Mouse (Mus musculus): ENCODE results near the gene Asic3. TPM values are rescaled to one million over a fixed set of nuclear protein-coding genes. Genes with fewer than 3 reads are reported as not detected.

The Asic3 gene
- not detected in 2 replicates for polyA plus RNA-seq (2014; fragmentation: Nextera tagmentation; extraction: Ambion mirVana)

DNA sequence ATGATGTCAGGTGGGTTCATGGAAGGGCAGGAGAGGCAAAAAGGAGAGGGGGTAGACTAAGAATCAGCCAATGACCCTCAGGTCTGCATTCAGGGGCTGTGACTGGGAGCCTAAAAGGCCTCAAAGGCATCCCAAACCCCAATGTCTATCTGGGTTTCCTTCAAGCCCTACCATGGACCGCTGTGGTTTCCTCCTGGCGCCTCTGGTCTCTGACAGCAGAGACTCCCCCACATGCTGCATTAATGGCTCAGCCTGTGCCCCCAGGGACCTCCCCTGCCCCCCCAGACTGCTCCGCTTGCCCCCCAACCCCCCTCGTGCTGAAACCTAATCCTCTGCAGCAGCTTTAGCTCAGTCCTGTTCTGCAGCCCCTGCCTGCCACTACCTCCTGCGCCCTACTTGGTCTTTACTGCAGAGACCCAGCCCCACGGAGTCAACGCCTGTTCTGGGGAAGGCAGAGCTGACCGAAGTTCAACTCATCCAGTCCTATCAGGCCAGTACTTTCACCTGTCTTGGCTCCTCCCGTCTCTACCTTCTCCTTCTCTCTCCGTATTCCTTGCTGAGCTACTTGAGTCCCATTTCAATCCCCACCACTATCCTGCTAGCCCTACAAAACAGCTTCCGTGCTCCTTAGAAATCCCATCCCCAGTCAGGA is at the start of gene Asic3:
TSS of gene Asic3 (plus strand) at position 351 of the 652 bp plus-strand sequence.
- Histone ChIP-seq H3K9me3 (ENCODE audit: control insufficient read depth, low read length) (no peaks in the 10 kb centered on the region), H3K9ac (replicated peaks; ENCODE audit: low read length) (no peak within 1 kb of the TSS), H3K4me2 (ENCODE audit: low read length) (no peak within 1 kb of the TSS), H3K4me3 (replicated peaks; ENCODE audit: low read depth, low read length) (no peak within 1 kb of the TSS), H3K27ac (replicated peaks; ENCODE audit: low read depth, low read length) (no peak within 1 kb of the TSS), H3K36me3 (ENCODE audit: control insufficient read depth, insufficient read depth, low read length) (peaks cover 5% of the 10 kb centered on the region; the same call in 1 of the 2 replicates), H3K4me1 (ENCODE audit: control insufficient read depth, insufficient read depth, low read length) (no peaks in the 10 kb centered on the region), H3K27me3 (ENCODE audit: control insufficient read depth, insufficient read depth, low read length) (no peaks in the 10 kb centered on the region)
- 51% methylated on average over 11 of the region's 11 CpGs for WGBS
- ATAC-seq (ENCODE audit: low FRiP score, low TSS enrichment) (no peak), DNase-seq (peak; percentile 4)

DNA sequence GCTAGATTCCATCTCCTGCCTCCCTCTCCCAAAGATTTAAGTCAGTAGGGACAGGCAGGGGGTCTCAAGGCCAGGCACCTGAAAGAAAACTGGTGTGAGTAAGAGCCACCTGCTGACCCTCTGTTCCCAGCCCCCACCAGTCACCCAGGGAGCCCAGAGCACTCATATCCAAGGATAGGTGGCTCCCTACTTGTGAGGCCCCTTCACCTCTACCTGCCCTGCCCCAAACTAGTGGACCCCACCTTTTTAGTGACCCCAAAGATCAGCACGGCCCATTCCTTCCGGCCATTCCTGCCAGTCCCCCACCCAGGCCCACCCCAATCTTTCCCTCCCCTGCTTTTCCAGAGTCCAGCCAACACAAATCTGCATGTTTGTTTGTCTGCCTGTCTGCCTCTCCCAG is 49.7 kb upstream of the Asic3 start:
- no peak overlapping the region for H3K9ac ChIP-seq (replicated peaks; ENCODE audit: low read length)
- H3K4me2 ChIP-seq (ENCODE audit: low read length): no peak overlapping the region
- no peak overlapping the region for H3K27ac ChIP-seq (replicated peaks; ENCODE audit: low read depth, low read length)
- no peak for ATAC-seq (ENCODE audit: low FRiP score, low TSS enrichment)
- no peaks in the 10 kb centered on the region for H3K9me3 ChIP-seq (ENCODE audit: control insufficient read depth, low read length)
- H3K4me3 ChIP-seq (replicated peaks; ENCODE audit: low read depth, low read length): no peak overlapping the region
- no peak for DNase-seq
- WGBS: 86% methylated on average over 2 of the region's 2 CpGs
- H3K4me1 ChIP-seq (ENCODE audit: control insufficient read depth, insufficient read depth, low read length): no peaks in the 10 kb centered on the region
- no peaks in the 10 kb centered on the region for H3K36me3 ChIP-seq (ENCODE audit: control insufficient read depth, insufficient read depth, low read length)
- H3K27me3 ChIP-seq (ENCODE audit: control insufficient read depth, insufficient read depth, low read length): no peaks in the 10 kb centered on the region

DNA sequence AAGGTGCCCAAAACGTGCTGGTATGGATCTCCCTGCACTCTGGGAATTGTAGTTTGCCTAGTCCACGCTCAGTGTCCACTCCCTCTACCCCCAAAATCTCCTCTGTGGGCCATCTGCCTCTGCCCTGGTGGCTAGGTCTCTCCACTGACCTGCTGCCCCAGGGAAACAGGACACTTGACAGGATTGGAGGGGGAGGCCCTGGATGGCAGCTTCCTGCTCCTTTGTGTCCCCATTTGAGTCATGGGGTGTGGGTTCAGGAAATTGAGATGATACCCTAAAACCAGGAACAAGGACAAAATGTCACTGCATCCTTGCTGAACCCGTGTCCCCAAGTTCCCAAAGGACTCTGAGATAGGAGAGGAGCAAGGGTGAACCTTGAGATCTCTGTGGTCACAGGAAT is 49.1 kb upstream of the Asic3 start:
- H3K9me3 ChIP-seq (ENCODE audit: control insufficient read depth, low read length): no peaks in the 10 kb centered on the region
- H3K27me3 ChIP-seq (ENCODE audit: control insufficient read depth, insufficient read depth, low read length): no peaks in the 10 kb centered on the region
- ATAC-seq (ENCODE audit: low FRiP score, low TSS enrichment) (no peak), DNase-seq (no peak)
- H3K27ac ChIP-seq (replicated peaks; ENCODE audit: low read depth, low read length): no peak overlapping the region
- no peak overlapping the region for H3K4me3 ChIP-seq (replicated peaks; ENCODE audit: low read depth, low read length)
- no peaks in the 10 kb centered on the region for H3K36me3 ChIP-seq (ENCODE audit: control insufficient read depth, insufficient read depth, low read length)
- H3K4me2 ChIP-seq (ENCODE audit: low read length): no peak overlapping the region
- no peak overlapping the region for H3K9ac ChIP-seq (replicated peaks; ENCODE audit: low read length)
- H3K4me1 ChIP-seq (ENCODE audit: control insufficient read depth, insufficient read depth, low read length): no peaks in the 10 kb centered on the region
- WGBS: 54% methylated on average over 3 of the region's 3 CpGs

DNA sequence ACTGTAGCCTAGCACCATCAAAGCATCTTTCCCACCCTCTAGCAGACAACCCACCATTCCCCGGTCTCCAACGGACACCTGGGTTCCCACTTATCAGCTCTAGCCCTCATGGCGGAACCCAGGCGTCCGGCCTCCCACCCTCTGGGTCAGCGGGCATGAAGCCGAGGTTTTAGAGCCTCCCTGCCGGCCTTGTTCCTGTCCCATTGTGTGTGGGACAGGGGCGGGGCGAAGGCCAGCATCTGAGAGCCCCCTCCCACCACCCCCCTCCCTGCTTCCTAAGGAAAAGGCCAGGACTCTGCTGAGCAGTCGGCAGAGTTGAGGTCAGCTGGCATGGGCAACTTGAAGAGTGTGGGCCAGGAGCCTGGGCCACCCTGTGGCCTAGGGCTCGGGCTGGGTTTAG is 48.7 kb upstream of the Asic3 start, which contains the start of gene Nos3:
TSS of gene Nos3 (plus strand) at position 303 of the 400 bp plus-strand sequence.
- H3K36me3 ChIP-seq (ENCODE audit: control insufficient read depth, insufficient read depth, low read length): no peaks in the 10 kb centered on the region
- DNase-seq: no peak
- no peak within 1 kb of the TSS for H3K27ac ChIP-seq (replicated peaks; ENCODE audit: low read depth, low read length)
- no peak within 1 kb of the TSS for H3K9ac ChIP-seq (replicated peaks; ENCODE audit: low read length)
- no peaks in the 10 kb centered on the region for H3K9me3 ChIP-seq (ENCODE audit: control insufficient read depth, low read length)
- no peaks in the 10 kb centered on the region for H3K27me3 ChIP-seq (ENCODE audit: control insufficient read depth, insufficient read depth, low read length)
- no peak for ATAC-seq (ENCODE audit: low FRiP score, low TSS enrichment)
- 31% methylated on average over 12 of the region's 12 CpGs for WGBS
- H3K4me2 ChIP-seq (ENCODE audit: low read length): no peak within 1 kb of the TSS
- no peaks in the 10 kb centered on the region for H3K4me1 ChIP-seq (ENCODE audit: control insufficient read depth, insufficient read depth, low read length)
- no peak within 1 kb of the TSS for H3K4me3 ChIP-seq (replicated peaks; ENCODE audit: low read depth, low read length)

DNA sequence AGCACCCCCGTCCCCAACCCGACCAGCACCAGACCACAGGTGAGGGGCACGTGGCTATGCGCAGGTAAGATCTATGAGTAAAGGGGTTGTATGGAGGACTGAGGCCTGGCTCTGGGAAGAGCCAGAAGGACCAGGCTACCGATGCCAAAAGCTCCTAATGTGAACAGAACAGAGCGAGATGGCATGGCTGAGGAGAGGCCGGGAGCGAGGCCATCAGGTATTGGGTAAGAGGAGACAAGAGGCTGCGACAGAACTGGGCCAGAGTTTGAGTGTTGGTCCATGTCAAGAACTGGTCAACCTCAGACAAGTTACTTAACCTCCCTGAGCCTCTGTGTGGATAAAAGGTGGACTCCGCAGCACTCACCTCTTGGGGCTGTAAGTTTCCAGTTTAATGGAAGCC is 48.2 kb upstream of the Asic3 start:
- Histone ChIP-seq H3K9me3 (ENCODE audit: control insufficient read depth, low read length) (no peaks in the 10 kb centered on the region), H3K27me3 (ENCODE audit: control insufficient read depth, insufficient read depth, low read length) (no peaks in the 10 kb centered on the region), H3K9ac (replicated peaks; ENCODE audit: low read length) (no peak overlapping the region), H3K27ac (replicated peaks; ENCODE audit: low read depth, low read length) (no peak overlapping the region), H3K36me3 (ENCODE audit: control insufficient read depth, insufficient read depth, low read length) (no peaks in the 10 kb centered on the region), H3K4me3 (replicated peaks; ENCODE audit: low read depth, low read length) (no peak overlapping the region), H3K4me2 (ENCODE audit: low read length) (no peak overlapping the region), H3K4me1 (ENCODE audit: control insufficient read depth, insufficient read depth, low read length) (no peaks in the 10 kb centered on the region)
- 86% methylated on average over 10 of the region's 10 CpGs for WGBS
- ATAC-seq (ENCODE audit: low FRiP score, low TSS enrichment): no peak
- DNase-seq: no peak

DNA sequence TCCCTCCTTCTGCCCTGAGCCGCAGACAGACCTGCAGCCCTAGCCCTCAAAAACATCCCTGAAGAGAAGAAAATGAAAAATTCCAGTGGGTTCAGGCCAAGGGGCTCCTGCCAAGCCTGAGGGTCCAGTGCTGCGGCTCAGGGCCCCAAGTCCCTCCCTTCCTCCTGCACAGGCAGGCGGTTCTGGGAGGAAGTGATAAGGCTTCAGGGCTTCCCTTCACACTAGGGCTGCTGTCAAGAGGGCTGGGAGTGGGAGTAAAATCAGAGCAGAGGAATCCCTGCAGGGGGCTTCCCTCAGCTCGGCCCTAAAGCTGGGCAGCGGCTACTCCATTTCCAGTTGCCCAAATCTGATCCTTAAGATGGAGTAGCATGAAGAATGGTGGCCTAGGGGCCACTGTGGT is 47.7 kb upstream of the Asic3 start:
- DNase-seq (no peak), ATAC-seq (ENCODE audit: low FRiP score, low TSS enrichment) (no peak)
- H3K27ac ChIP-seq (replicated peaks; ENCODE audit: low read depth, low read length): no peak overlapping the region
- WGBS: 54% methylated on average over 5 of the region's 5 CpGs
- H3K9me3 ChIP-seq (ENCODE audit: control insufficient read depth, low read length): no peaks in the 10 kb centered on the region
- H3K9ac ChIP-seq (replicated peaks; ENCODE audit: low read length): no peak overlapping the region
- H3K36me3 ChIP-seq (ENCODE audit: control insufficient read depth, insufficient read depth, low read length): no peaks in the 10 kb centered on the region
- no peaks in the 10 kb centered on the region for H3K4me1 ChIP-seq (ENCODE audit: control insufficient read depth, insufficient read depth, low read length)
- no peak overlapping the region for H3K4me3 ChIP-seq (replicated peaks; ENCODE audit: low read depth, low read length)
- no peak overlapping the region for H3K4me2 ChIP-seq (ENCODE audit: low read length)
- no peaks in the 10 kb centered on the region for H3K27me3 ChIP-seq (ENCODE audit: control insufficient read depth, insufficient read depth, low read length)

DNA sequence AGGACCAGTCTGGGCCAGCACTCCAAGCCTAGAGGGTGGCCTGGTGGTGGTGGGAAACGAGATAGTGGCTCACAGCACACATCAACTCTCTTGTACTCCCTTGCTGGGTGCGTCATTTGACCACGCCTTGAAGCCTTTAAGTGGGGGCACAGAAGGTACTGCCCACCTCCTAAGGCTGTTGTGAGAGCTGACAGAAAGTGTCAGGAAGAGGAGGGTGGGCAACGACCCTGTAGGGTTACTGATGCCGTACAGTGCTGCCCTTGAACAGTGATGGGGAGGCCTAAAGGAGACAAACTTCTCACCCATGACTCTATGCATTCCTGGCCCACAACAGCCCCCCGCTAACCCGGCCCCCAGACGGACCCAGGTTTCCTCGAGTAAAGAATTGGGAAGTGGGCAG is 46.8 kb upstream of the Asic3 start:
- no peaks in the 10 kb centered on the region for H3K27me3 ChIP-seq (ENCODE audit: control insufficient read depth, insufficient read depth, low read length)

DNA sequence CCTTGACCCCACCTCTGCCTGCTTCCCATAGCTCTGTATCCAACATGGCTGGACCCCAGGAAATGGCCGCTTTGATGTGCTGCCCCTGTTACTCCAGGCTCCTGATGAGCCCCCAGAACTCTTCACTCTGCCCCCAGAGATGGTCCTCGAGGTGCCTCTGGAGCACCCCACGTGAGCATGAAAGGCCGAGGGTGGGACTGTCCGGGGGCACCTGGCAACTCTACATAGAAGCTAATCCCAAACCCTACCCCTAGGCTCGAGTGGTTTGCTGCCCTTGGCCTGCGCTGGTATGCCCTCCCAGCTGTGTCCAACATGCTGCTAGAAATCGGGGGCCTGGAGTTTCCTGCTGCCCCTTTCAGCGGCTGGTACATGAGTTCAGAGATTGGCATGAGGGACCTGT is 43.4 kb upstream of the Asic3 start:
- H3K9ac ChIP-seq (replicated peaks; ENCODE audit: low read length): no peak overlapping the region
- H3K4me2 ChIP-seq (ENCODE audit: low read length): no peak overlapping the region
- ATAC-seq (ENCODE audit: low FRiP score, low TSS enrichment) (no peak), DNase-seq (no peak)
- no peaks in the 10 kb centered on the region for H3K4me1 ChIP-seq (ENCODE audit: control insufficient read depth, insufficient read depth, low read length)
- 78% methylated on average over 9 of the region's 9 CpGs for WGBS
- H3K9me3 ChIP-seq (ENCODE audit: control insufficient read depth, low read length): no peaks in the 10 kb centered on the region
- H3K36me3 ChIP-seq (ENCODE audit: control insufficient read depth, insufficient read depth, low read length): no peaks in the 10 kb centered on the region
- no peak overlapping the region for H3K4me3 ChIP-seq (replicated peaks; ENCODE audit: low read depth, low read length)
- no peak overlapping the region for H3K27ac ChIP-seq (replicated peaks; ENCODE audit: low read depth, low read length)
- H3K27me3 ChIP-seq (ENCODE audit: control insufficient read depth, insufficient read depth, low read length): no peaks in the 10 kb centered on the region

More for the DNA sequence above, 46.8 kb upstream of the Asic3 start:
- 84% methylated on average over 9 of the region's 9 CpGs for WGBS
- Histone ChIP-seq H3K27ac (replicated peaks; ENCODE audit: low read depth, low read length) (no peak overlapping the region), H3K4me1 (ENCODE audit: control insufficient read depth, insufficient read depth, low read length) (no peaks in the 10 kb centered on the region), H3K4me3 (replicated peaks; ENCODE audit: low read depth, low read length) (no peak overlapping the region), H3K36me3 (ENCODE audit: control insufficient read depth, insufficient read depth, low read length) (no peaks in the 10 kb centered on the region), H3K9ac (replicated peaks; ENCODE audit: low read length) (no peak overlapping the region), H3K9me3 (ENCODE audit: control insufficient read depth, low read length) (no peaks in the 10 kb centered on the region), H3K4me2 (ENCODE audit: low read length) (no peak overlapping the region)
- DNase-seq (no peak), ATAC-seq (ENCODE audit: low FRiP score, low TSS enrichment) (no peak)

DNA sequence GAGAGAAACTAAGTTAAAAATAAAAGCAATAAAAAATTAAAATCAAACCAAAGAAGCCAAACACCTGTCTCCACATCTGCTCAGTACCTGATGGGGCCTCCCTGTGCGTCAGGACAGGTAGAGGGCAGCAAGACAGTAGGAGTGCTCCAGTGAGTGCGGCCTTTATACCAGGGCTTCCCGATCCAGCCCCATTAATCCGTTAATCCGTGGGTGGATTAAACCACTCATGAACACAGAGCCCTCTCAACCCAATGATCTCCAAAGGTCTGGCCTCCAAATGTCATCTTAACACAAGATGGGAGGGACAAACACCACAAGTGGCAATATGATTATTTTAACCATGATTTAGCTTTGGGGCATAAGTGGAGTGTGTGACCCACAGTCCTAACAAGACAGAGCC is 39.4 kb upstream of the Asic3 start:
- Histone ChIP-seq H3K4me1 (ENCODE audit: control insufficient read depth, insufficient read depth, low read length) (no peaks in the 10 kb centered on the region), H3K9ac (replicated peaks; ENCODE audit: low read length) (no peak overlapping the region), H3K9me3 (ENCODE audit: control insufficient read depth, low read length) (no peaks in the 10 kb centered on the region), H3K4me3 (replicated peaks; ENCODE audit: low read depth, low read length) (no peak overlapping the region), H3K4me2 (ENCODE audit: low read length) (no peak overlapping the region), H3K27me3 (ENCODE audit: control insufficient read depth, insufficient read depth, low read length) (no peaks in the 10 kb centered on the region), H3K27ac (replicated peaks; ENCODE audit: low read depth, low read length) (no peak overlapping the region), H3K36me3 (ENCODE audit: control insufficient read depth, insufficient read depth, low read length) (no peaks in the 10 kb centered on the region)
- DNase-seq (no peak), ATAC-seq (ENCODE audit: low FRiP score, low TSS enrichment) (no peak)
- 51% methylated on average over 5 of the region's 5 CpGs for WGBS

Measured in midbrain, embryonic 14.5 days (tissue).